Mouse (Mus musculus) spleen, postnatal 4 days (tissue): ENCODE data around the gene Wwox.

ENCODE experiments used
- DNase-seq, 2 experiments: peaks; one replicate each; pipeline ENCODE4 v3.0.0; 2022; ENCODE audit warnings: low spot score in 2 of 2

Wwox gene

DNA sequence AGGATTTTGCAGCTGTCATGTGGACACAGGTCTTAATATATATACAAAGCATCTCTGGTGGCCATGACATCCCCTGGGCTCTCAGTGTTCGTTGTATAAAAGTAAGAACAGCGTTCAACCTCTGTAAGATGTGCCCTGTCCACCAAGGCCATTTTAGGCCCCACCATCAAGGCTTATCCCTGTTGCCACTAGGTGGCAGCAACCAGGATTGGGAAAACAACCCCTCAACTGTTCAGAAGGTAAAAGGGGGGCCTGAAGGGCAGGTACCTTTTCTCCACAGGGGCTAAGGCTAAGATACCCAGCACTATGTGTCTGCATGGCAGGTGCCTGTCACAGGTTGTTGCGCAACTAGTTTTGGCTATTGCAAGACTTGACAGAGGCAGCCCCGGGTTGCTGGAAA, 656.1 kb downstream of the Wwox start:
- no peak for DNase-seq

DNA sequence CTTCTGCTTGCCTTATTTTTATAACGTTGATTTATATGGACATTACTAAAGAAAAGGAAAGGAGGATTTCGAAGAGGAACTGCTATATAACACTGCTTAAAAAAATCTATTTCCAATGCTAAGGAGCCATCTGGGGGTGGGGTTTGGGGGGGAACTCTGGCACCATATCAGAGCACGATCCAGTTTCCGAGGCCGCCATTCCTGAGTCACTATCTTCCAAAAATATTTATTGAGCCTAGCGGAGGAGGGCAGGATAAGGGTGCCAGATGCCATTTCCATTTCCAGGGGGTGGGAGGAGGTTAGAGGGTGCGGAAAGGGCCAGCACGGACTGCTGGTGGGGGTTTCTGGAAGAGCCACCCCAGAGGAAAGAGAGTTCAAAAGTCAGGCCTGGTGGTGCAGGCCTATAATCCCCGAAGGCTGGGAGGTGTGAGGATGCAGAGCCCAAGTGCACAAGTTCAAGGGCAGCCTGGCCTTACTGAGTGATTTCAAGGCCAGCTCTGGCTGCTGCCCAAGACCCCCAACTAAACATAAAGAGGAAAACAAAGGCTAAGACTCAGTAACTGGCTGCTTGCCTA, 658.6 kb downstream of the Wwox start:
- DNase-seq = no peak

GRCm38 (mm10) chr8:115109309-115109708, 669.9 kb downstream of the Wwox start:
- no peak for DNase-seq

DNA sequence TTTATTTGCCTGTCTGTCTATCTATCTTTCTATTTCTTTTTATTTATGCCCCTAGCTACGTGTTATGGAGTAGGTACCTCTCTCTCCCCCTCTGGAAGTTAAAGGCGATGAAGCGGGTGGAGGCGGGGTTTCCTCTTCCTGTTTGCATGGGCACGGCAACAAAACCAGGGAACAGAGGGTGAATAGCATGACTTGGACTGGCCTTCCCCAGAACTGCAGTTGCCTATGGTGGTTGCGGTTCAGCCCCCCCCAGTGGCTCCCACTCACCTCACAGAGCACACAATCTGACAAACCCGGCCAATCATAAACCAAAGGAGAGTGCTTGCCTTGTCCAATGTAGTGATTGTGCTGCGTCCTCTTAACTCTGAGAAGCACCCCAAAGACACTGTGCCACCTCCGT, 671.0 kb downstream of the Wwox start:
- DNase-seq = no peak

DNA sequence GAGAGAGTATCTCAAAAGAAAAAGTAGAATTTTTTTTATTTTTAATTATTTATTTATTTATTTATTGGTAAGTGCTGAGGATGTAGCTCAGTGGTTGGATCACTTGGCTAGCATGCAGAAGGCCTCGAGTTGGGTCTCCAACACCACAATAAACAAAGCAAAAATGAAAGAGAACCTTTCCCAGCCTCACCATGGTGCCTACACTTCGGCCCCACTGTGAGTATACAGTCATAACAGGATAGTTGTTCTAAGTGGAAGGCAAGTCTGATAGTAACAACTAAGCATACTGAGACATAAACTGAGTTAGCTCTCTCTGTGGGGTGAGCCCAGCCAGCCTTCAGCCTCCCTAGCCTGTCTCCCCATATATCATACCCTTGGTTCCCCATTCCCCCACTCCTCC, 672.6 kb downstream of the Wwox start:
- DNase-seq = no peak

DNA sequence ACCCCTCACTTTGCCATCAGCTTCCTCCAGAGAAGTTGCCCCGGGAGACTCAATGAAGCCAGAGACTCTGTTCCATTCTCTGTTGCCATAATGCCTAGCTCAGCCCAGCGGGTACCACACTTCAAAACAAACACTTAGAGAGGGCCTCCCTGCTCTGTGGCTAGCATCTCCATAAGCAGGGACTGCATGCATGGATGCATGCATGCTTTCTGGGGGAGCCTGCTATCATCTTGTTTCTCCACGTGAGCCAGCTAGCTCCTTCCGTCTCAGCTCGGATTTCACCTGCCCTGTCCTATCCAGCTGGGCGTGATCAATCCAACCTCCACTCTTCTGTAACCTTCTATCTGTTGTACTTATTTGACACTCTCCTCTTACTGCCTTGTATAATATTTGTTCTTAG, 675.0 kb downstream of the Wwox start:
- no peak for DNase-seq

DNA sequence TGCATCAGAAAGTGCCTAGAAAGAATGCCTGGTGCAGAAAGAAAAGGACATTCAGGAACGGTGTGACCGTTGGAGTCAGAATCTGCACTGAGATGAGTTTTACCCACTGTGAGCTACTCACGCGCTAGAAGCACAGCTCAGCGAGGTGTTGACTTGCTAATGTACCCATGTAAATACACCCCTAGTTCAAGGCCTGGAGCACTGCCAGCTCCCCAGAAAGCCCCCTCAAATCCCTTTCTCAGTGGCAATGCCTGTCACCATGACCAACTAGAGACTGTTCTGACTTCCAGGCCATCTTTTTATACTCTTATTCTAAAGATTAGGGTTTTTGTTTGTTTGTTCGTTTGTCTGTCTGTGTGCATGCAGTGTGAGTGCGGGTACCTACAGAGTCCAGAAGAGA, 686.6 kb downstream of the Wwox start:
- no peak for DNase-seq

GRCm38 (mm10) chr8:115126674-115127073, 687.2 kb downstream of the Wwox start:
- DNase-seq = no peak

GRCm38 (mm10) chr8:115129307-115129706, 689.9 kb downstream of the Wwox start:
- DNase-seq = no peak

GRCm38 (mm10) chr8:115133119-115133518, 693.7 kb downstream of the Wwox start:
- no peak for DNase-seq

GRCm38 (mm10) chr8:115133711-115134218, 694.3 kb downstream of the Wwox start:
- DNase-seq = no peak

DNA sequence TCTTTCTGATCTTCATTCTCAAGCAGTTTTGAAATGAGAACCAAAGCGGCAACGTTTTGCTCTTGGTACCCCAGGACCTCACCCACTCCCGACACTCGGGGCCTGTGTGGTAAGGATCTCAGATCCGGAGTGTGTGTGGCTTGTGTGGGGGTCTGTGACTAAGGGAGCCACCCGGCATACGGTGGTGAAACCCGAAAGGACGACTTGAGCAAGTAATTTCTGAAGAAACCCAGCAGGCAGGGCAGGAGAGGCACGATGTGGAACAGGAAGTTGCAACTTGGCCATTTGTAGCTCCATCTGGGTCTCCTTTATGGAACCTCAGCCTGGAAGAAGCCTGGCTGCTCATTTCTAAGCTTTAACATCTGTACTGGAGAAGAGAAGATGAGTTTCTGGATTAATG, 697.4 kb downstream of the Wwox start:
- DNase-seq = no peak

GRCm38 (mm10) chr8:115141614-115142013, 702.2 kb downstream of the Wwox start:
- no peak for DNase-seq

DNA sequence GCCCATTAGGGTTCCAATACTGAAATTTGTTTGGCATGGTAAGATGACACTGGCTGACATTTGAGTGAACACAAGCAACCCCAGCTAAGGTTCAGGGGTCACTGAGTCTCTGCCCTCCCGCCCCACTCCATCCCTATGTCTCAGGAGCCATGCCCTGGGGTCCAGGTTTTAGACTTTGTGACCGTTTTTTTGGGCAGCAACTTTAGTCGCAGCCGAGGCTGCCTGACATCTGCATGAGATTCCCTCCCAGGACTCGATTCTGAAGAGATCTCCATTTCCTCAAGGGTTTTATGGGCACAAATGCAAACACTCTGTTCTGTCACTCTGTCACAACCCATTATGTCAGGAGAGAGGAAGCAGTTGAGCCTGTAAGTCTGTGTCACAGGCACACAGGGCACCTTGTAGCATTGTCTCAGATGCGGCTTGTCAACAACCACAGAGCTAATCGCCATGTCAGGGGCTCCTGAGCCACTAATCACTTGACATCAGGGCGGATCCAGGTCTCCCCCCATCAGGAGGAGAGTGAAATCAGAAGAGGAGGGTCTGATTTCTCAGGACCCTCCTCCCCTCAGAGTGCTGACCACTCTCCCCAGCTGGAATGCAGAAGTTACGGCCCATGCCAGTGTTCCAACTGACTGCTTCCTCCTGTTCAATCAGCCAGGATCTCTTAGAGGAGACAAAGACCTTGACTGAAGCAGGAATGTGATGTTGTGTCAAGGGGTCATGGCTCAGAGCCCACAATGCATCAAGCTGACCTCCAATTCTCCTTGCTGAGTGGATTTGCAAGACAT, 704.3 kb downstream of the Wwox start:
- DNase-seq = no peak

- DNase-seq = no peak
Measured at GRCm38 (mm10) chr8:115147006-115147405, 707.6 kb downstream of the Wwox start.

GRCm38 (mm10) chr8:115150446-115151109, 711.1 kb downstream of the Wwox start:
- no peak for DNase-seq

DNA sequence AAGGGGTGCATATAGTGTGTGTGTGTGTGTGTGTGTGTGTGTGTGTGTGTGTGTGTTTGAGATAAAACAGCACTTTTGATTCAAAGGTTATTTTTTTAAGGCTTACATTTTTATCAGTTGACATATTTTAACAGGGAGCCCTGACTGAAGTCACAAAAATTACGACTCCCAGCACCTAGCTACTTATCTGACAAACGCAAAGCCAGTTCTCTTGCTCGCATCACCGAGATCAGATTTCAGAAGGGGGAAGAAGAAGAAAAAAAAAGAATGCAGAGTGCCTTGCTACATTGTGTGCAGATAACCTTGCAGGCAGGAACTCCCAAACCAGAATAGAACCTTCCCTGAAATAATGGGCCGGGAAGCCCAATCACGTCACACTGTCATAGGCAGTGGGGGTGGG, 712.0 kb downstream of the Wwox start:
- no peak for DNase-seq

DNA sequence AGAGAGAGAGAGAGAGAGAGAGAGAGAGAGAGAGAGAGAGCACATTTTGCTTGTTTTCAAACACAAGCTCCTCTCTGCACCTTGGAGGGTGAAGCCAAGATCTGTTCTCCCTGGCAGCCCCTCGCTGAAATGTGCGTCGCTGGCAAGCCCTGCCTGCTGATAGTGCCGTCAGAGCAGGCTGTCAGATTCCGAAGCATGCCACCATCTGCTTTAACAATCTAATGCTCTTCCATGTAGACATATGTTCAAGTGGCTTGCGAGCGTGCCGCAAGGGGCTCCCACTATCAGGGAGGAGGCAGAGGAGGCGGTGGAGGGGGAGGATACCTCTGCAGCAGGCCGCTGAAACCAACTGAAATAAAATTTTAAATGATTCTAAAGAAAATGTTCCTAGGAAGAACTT, 714.6 kb downstream of the Wwox start:
- DNase-seq = no peak

GRCm38 (mm10) chr8:115156142-115156541, 716.7 kb downstream of the Wwox start:
- no peak for DNase-seq

DNA sequence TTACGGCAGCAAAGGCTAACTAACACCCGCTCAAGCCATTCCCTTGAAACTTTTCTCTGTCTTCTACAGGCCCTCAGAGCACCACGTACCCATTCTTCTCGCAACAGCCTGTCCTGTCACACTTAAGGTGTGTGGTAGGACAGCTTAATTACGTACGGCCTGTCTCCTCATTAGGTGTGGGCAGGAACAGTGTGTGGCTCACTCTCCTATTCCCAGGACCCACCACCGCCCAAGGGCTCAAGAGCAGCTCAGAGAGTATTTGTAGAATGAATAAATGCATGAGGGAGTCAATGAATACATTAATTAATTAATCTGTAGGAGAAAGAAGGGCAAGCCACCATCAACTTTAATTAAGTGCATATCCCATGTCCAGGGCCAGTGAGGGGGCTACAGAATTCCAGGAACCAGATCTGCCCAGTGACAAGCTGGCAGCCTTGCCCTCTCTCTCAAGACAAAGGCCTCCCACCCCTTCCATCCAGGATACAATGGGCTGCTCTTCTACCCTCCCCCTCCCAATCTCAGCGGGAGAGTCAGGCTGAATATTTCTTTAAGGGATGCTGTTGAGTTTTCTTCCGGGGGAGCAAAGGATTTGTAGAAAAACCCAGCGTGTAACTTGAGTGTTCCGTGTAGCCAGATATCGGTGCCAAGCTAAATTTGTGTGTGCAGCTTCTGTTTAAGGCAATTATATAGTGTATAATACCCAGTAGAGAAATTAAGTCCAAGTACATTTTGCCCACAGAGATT, 718.7 kb downstream of the Wwox start:
- DNase-seq = no peak

- no peak for DNase-seq
Measured at GRCm38 (mm10) chr8:115158721-115159111, 719.3 kb downstream of the Wwox start.

DNA sequence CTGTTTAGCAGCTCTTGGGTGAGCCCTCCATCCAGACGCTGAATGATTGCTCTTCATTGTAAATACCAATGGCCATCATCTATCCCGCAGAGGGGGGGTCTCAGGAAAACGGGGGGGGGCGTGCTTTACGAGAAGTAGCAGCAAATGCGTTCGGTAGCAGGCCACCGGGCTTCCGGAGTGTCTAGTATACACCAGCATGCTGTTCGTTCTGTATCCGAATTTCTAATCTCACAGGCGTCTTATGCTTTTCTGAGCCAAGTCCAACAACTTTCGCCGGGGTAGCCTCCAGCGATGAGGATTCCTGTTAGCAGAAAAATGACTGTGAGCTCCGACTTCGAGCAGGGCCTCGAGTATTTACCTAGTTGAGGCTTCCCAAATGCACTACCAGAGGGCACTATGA, 719.8 kb downstream of the Wwox start:
- DNase-seq = no peak
